Mouse (Mus musculus) stomach, postnatal 0 days (tissue): Measurements from ENCODE around the gene Cdt1. TPM values are rescaled to one million over a fixed set of nuclear protein-coding genes. Genes with fewer than 3 reads are reported as not detected.
"Not testable (repeated sequence)": the region's sequence is repeated elsewhere in the genome, so short reads cannot be mapped to it uniquely, and the experiment has no call there.

ENCODE experiments used
- ATAC-seq: fragments of 200-750 bp; cut with Nextera tagmentation; 2 replicates; pipeline ENCODE4 v1.8.0; 2017; ENCODE audit not compliant: low FRiP score, low TSS enrichment
- DNase-seq: peaks from one replicate; pipeline ENCODE4 v3.0.0-alpha.2; 2016; ENCODE audit warnings: low spot score
- H3K27ac ChIP-seq: fragments of 300-500 bp; sonication (generic); replicated peaks from 2 replicates; pipeline ENCODE4 v1.5.1; 2014; ENCODE audit warnings: mild to moderate bottlenecking, control low read depth
- H3K27me3 ChIP-seq: fragments of 300-500 bp; sonication (generic); 2 replicates; pipeline ENCODE4 v1.6.1; 2014; ENCODE audit warnings: low read length; ENCODE audit not compliant: control insufficient read depth, insufficient read depth
- H3K36me3 ChIP-seq: fragments of 300-500 bp; sonication (generic); 2 replicates; pipeline ENCODE4 v1.6.1; 2014; ENCODE audit warnings: low read length, mixed read lengths; ENCODE audit not compliant: control insufficient read depth, insufficient read depth
- H3K4me1 ChIP-seq: fragments of 300-500 bp; sonication (generic); replicated peaks from 2 replicates; pipeline ENCODE4 v1.6.1; 2014; ENCODE audit warnings: antibody characterized with exemption; ENCODE audit not compliant: control insufficient read depth, insufficient read depth
- H3K4me2 ChIP-seq: fragments of 300-500 bp; sonication (generic); replicated peaks from 2 replicates; pipeline ENCODE4 v1.6.1; 2014; ENCODE audit warnings: low read depth, mild to moderate bottlenecking, control low read depth, moderate library complexity
- H3K4me3 ChIP-seq: fragments of 300-500 bp; sonication (generic); 2 replicates; pipeline ENCODE4 v1.5.1; 2014; ENCODE audit warnings: low read depth, low read length, control low read depth
- H3K9ac ChIP-seq: fragments of 300-500 bp; sonication (generic); 2 replicates; pipeline ENCODE4 v1.6.1; 2014; ENCODE audit warnings: mild to moderate bottlenecking, low read length, control low read depth, mixed read lengths
- H3K9me3 ChIP-seq: fragments of 300-500 bp; sonication (generic); 2 replicates; pipeline ENCODE4 v1.6.1; 2016; ENCODE audit warnings: low read length; ENCODE audit not compliant: control insufficient read depth
- CTCF ChIP-seq: IDR thresholded peaks from 2 replicates; pipeline ENCODE4 v1.5.1; 2016; ENCODE audit warnings: antibody characterized with exemption, low read depth, mild to moderate bottlenecking, moderate library complexity
- EP300 ChIP-seq: optimal IDR thresholded peaks from 2 replicates; pipeline ENCODE3; 2016; ENCODE audit warnings: antibody characterized with exemption
- WGBS: fragments of 180-500 bp; shearing (Covaris S2); extraction: QIAGEN DNeasy Blood & Tissue Kit; methylation state at CpG from one replicate; pipeline ENCODE4 v1.1.7; 2014; 5-methylcytosine and 5-hydroxymethylcytosine counted together
- polyA plus RNA-seq: library from polyadenylated mRNA; unstranded; fragments of >200 nt; fragmentation: Nextera tagmentation; extraction: Ambion mirVana; gene quantifications from 2 replicates; pipeline ENCODE4 v1.2.1, GENCODE M21; 2015

Cdt1 gene
- polyA plus RNA-seq, 1 experiment from 2014 or later: 11.8 TPM

DNA sequence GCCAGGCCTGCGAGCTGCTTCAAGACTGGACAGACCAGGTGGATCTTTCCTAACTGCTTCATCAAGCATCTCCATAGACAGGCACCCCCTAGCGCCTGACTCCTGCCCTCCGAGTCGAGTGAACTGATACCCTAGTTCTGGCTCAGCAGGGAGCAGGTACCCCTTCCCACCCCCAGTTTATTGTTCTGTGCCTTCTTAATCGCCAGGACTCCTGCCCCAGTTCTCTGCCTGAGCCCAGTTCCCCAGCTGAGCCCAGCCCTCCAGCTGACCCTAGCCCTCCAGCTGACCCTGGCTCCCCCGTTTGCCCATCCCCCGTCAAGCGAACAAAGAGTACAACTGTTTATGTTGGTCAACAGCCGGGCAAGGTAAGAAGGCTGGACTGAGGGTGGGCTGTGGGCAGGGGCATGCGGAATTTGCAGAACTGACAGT is 1.1 kb downstream of the Cdt1 start:
- H3K4me3 ChIP-seq: peak overlapping the region; percentile 79
- DNase-seq (no peak), ATAC-seq (no peak)
- H3K4me2 ChIP-seq: peak overlapping the region; percentile 97
- H3K27me3 ChIP-seq: no peaks in the 10 kb centered on the region
- peak overlapping the region; percentile 83; the same call in 1 of the 2 replicates for H3K9ac ChIP-seq
- H3K9me3 ChIP-seq: no peaks in the 10 kb centered on the region
- peaks cover 11% of the 10 kb centered on the region for H3K36me3 ChIP-seq
- WGBS: 14% methylated on average over 10 of the region's 10 CpGs
- TF ChIP-seq CTCF: peak; percentile 45; the same call in 1 of the 2 replicates
- no peak for TF ChIP-seq EP300
- H3K4me1 ChIP-seq: 0 out of 2 replicates have a peak, but pooled peaks cover 6% of the 10 kb centered on the region
- no peak overlapping the region for H3K27ac ChIP-seq

- Histone ChIP-seq H3K36me3 (peaks cover 11% of the 10 kb centered on the region), H3K9ac (0 out of 2 replicates have a peak overlapping the region, but pooled peaks have one; percentile 83), H3K9me3 (no peaks in the 10 kb centered on the region), H3K27ac (no peak overlapping the region), H3K27me3 (no peaks in the 10 kb centered on the region), H3K4me3 (peak overlapping the region; percentile 79), H3K4me2 (peak overlapping the region; percentile 97), H3K4me1 (0 out of 2 replicates have a peak, but pooled peaks cover 6% of the 10 kb centered on the region)
- WGBS: 52% methylated on average over 9 of the region's 9 CpGs
- ATAC-seq (no peak), DNase-seq (no peak)
- TF ChIP-seq CTCF (no peak), EP300 (no peak)
Measured at GRCm38 (mm10) chr8:122569329-122569728, 1.5 kb downstream of the Cdt1 start.

DNA sequence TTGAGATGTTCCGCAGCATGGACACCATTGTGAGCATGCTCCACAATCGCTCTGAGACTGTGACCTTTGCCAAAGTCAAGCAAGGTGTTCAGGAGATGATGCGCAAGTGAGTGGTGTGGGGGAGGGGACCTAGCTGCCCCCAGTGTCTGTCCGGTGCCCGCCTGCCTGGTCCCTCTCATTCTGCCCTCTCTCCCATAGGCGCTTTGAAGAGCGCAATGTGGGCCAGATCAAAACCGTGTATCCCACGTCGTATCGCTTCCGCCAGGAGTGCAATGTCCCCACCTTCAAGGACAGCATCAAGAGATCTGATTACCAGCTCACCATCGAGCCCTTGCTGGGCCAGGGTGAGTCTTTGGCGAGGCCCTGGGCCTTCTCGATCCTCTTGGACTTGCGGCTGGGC is 2.2 kb downstream of the Cdt1 start:
- Histone ChIP-seq H3K9ac (no peak overlapping the region), H3K4me2 (no peak overlapping the region), H3K27me3 (no peaks in the 10 kb centered on the region), H3K9me3 (no peaks in the 10 kb centered on the region), H3K4me3 (no peak overlapping the region), H3K27ac (no peak overlapping the region), H3K36me3 (peaks cover 11% of the 10 kb centered on the region), H3K4me1 (peaks cover 6% of the 10 kb centered on the region; the same call in 1 of the 2 replicates)
- TF ChIP-seq EP300: no peak
- no peak for TF ChIP-seq CTCF
- DNase-seq: no peak
- no peak for ATAC-seq
- 93% methylated on average over 16 of the region's 16 CpGs for WGBS

- ATAC-seq (no peak), DNase-seq (no peak)
- no peaks in the 10 kb centered on the region for H3K27me3 ChIP-seq
- H3K4me2 ChIP-seq: no peak overlapping the region
- H3K9ac ChIP-seq: no peak overlapping the region
- peaks cover 12% of the 10 kb centered on the region; the same call in 1 of the 2 replicates for H3K4me1 ChIP-seq
- no peaks in the 10 kb centered on the region for H3K9me3 ChIP-seq
- WGBS: 93% methylated on average over 11 of the region's 11 CpGs
- H3K36me3 ChIP-seq: peaks cover 11% of the 10 kb centered on the region
- no peak for TF ChIP-seq EP300
- H3K4me3 ChIP-seq: no peak overlapping the region
- H3K27ac ChIP-seq: no peak overlapping the region
Measured at GRCm38 (mm10) chr8:122571153-122571552, 3.3 kb downstream of the Cdt1 start.

GRCm38 (mm10) chr8:122571750-122572267 is 4.0 kb downstream of the Cdt1 start:
- DNase-seq (peak; percentile 34), ATAC-seq (no peak)
- H3K27ac ChIP-seq: no peak overlapping the region
- H3K4me1 ChIP-seq: peaks cover 9% of the 10 kb centered on the region; the same call in 1 of the 2 replicates
- WGBS: 89% methylated on average over 17 of the region's 17 CpGs
- H3K4me2 ChIP-seq: no peak overlapping the region
- H3K9me3 ChIP-seq: no peaks in the 10 kb centered on the region
- H3K27me3 ChIP-seq: no peaks in the 10 kb centered on the region
- H3K9ac ChIP-seq: no peak overlapping the region
- TF ChIP-seq EP300: no peak
- no peak for TF ChIP-seq CTCF
- H3K4me3 ChIP-seq: no peak overlapping the region
- H3K36me3 ChIP-seq: peaks cover 11% of the 10 kb centered on the region

DNA sequence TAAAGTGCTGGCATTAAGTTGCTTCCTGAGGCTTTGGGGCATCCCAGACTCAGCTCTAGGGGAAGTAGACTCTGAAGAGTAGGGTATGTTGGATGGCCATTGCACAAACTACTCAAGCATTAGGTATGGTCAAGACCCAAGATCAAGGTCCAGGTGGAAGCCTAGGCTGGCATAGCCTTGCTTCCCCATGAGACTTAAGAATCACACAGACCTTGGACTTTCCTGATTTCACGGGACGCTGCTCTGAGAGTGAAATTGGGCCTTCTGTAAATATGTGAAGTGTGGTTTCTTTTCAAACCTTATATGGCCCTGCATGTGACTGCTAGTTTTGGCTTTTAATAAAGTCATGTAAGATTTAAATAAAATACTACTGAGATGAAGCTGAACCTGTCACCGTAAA is 4.9 kb downstream of the Cdt1 start:
- no peak overlapping the region for H3K4me3 ChIP-seq
- H3K27ac ChIP-seq: no peak overlapping the region
- ATAC-seq (no peak), DNase-seq (no peak)
- no peaks in the 10 kb centered on the region for H3K27me3 ChIP-seq
- no peaks in the 10 kb centered on the region for H3K9me3 ChIP-seq
- H3K9ac ChIP-seq: no peak overlapping the region
- H3K4me1 ChIP-seq: peaks cover 6% of the 10 kb centered on the region; the same call in 1 of the 2 replicates
- H3K36me3 ChIP-seq: peaks cover 11% of the 10 kb centered on the region
- no peak overlapping the region for H3K4me2 ChIP-seq
- 78% methylated on average over 3 of the region's 3 CpGs for WGBS
- no peak for TF ChIP-seq EP300
- no peak for TF ChIP-seq CTCF

DNA sequence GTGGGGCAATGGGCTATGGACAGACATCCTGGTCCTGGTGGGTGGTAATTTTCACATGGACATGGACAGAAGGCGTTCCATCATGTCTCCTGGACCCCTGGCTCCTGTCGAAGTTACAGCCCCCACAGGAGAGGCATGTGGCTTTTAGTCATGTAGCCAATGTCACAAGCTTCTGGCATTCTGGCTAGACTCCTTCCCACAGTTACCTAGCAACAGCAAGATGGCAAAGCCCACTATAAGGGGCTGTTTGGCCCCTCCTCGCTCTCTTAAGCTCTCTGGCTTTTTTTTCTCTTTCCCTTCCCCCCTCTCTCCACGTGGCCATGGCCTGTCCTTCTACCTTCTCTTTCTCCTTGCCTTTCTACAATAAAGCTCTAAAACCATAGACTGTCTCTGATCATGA is 5.4 kb downstream of the Cdt1 start:
- not testable (repeated sequence) for H3K4me3 ChIP-seq, H3K4me1 ChIP-seq, H3K27ac ChIP-seq, H3K9me3 ChIP-seq, H3K4me2 ChIP-seq, ATAC-seq, H3K27me3 ChIP-seq, H3K9ac ChIP-seq, DNase-seq
- 52% methylated on average over 4 of the region's 4 CpGs for whole genome bisulfite sequencing
- H3K36me3 ChIP-seq: peaks cover 11% of the 10 kb centered on the region
